Mouse (Mus musculus): ENCODE measurements around the gene Pafah1b3.
"Not testable (repeated sequence)": the region's sequence is repeated elsewhere in the genome, so short reads cannot be mapped to it uniquely, and the experiment has no call there.

Pafah1b3 gene

DNA sequence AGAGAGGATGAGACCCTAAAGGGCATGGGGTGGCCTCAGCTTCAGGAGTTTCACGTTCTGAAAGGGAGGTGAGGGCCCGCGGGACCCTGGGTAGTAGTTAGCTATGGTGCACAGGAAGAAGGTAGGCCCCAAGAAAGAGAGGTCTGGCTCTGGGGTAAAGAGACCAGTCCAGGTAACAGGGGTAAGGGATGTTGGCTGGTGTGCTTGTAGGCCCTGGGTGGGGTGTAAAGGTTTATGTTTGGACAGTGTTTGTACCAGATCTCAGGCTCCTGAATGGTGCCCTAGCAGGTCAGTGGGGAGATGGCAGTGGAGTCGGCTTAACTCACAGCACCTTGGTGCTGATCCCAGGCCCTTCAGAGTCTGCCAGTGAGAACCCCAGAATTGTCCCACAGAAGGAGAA lies 28.8 kb downstream of the Pafah1b3 start:
- no peak for DNase-seq (ENCODE audit: low read depth in 1 of 2, low spot score in 2 of 2)

DNA sequence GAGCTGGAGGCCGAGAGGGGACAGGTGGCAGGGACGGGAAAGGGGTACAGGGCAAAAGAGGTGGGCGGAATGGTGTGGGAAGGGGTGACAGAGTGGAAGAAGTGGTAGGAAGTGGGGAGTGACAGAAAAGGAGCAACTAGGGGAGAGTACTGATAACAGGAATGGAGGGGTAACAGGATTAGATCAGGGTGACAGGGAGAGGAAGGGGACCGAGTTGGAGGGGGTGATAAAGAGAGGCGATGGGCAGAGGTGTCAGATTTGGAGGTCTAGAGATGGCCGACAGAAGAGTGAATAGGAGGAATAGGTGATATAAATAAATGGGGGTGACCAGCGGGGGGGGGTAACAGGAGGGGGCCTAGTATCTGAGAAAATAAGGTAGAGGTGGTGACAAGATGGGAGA lies 29.2 kb downstream of the Pafah1b3 start:
- DNase-seq (ENCODE audit: low read depth in 1 of 2, low spot score in 2 of 2), result no peak

DNA sequence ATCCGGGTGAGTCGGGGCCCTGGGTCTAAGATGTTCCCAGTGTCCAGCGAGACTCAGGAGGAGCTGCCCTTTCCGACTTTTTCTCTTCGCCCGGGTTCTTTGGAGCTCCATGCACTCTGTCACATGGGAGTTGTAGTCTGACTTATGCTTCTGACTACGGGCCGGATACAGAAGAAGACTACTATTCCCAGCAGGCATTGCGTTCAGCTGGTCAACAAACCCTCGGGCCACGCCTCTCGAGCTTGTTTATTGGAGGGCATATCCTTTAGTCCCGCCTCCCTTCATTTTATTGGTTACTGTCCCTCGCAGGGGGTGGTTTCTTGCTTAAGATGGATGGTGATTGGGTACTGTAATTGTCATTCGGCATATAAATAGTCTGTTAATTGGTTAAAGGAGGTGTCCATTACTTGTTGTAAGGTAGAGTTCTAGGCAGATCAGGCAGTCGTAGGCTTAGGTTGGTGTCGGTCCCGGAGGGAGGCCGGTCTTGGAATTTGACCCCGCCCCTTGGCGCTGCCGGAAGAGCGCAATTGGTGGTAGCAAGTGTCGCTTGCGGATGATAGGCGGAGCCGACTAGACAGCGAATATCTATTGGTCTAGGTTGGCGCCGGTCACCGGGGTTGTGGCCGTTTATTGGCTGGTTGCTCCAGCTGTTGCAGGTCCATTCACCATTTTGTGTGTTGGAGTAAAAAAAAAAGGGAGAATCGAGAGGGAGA lies 29.9 kb downstream of the Pafah1b3 start:
- DNase-seq (ENCODE audit: low read depth in 1 of 2, low spot score in 2 of 2), result peak; percentile 97 to 98

DNA sequence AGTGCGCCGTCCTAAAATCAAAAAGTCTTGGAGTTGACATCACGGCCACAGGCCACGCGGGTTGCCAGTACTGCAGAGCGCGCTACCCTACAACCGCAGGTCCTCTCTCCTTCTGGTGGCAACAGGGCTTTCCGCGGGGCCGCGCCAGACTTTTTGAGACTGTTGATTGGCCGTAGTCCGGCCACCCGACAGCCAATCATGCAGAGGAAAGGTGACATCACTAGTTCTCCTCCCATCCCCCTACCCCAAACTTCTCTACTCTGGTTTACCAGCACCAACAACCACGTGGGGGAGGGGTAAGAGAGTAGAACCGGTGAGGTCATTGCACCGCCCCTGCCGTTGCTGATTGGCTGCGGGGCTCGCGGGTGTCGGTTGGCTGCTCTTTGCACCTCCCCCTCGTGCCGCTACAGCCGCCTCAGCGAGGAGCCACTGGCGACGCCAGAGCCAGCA lies 30.5 kb downstream of the Pafah1b3 start, which contains the start of gene Cic:
Gene Cic, plus strand, starts transcription at position 404 of the 450 bp plus-strand sequence.
- peak; percentile 99 for DNase-seq (ENCODE audit: low read depth in 1 of 2, low spot score in 2 of 2)

DNA sequence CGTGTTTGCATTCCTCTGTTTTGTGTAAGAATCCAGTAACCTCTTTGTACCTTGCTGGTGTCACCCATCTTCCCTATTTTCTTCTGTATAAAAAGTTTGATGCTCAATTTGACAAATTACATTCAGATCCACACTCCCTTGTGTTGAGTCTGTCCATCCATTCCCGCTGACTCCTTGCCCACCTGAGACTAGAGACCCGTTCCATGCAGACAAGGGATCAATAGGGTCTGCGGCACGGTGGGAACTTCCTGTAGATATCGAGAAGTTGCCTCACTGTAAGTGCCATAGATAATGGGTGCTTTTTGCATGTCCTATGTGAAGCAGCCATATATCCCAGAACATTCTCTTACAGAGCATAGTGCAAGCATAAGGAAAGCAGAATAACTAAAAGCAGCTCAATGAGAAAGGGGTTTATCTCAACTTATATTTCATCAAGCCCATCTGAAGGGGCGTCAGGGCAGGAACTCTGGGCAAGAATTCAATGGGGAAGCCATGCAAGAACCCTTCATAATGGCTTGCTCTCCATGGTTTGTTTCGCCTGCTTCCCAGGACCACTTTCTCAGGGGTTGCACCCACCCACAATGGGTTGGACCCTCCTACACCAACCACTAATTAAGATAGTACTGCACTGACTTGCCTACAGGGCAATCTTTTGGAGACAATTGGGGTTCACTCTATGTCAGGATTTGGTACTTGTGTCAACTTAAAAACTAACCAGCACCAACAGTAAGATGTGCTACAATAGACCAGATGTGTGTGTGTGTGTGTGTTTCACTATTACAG lies 31.4 kb downstream of the Pafah1b3 start:
- no peak for DNase-seq (ENCODE audit: low read depth in 1 of 2, low spot score in 2 of 2)

DNA sequence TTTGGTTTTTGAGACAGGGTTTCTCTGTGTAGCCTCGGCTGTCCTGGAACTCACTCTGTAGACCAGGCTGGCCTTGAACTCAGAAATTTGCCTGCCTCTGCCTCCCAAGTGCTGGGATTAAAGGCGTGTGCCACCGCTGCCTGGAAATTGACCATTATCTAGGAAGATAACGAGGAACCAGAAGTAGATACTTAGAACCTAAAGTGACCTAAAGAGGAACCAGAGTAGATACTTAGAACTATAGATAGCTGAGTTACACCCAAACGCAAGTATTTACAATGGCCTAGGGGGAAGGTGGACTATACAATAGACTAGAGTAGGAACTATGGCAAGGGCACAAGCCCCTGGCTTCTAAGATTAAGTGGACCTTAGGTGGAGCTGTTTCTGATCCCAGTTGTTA lies 32.0 kb downstream of the Pafah1b3 start:
- DNase-seq (ENCODE audit: low read depth in 1 of 2, low spot score in 2 of 2), result not testable (repeated sequence)

DNA sequence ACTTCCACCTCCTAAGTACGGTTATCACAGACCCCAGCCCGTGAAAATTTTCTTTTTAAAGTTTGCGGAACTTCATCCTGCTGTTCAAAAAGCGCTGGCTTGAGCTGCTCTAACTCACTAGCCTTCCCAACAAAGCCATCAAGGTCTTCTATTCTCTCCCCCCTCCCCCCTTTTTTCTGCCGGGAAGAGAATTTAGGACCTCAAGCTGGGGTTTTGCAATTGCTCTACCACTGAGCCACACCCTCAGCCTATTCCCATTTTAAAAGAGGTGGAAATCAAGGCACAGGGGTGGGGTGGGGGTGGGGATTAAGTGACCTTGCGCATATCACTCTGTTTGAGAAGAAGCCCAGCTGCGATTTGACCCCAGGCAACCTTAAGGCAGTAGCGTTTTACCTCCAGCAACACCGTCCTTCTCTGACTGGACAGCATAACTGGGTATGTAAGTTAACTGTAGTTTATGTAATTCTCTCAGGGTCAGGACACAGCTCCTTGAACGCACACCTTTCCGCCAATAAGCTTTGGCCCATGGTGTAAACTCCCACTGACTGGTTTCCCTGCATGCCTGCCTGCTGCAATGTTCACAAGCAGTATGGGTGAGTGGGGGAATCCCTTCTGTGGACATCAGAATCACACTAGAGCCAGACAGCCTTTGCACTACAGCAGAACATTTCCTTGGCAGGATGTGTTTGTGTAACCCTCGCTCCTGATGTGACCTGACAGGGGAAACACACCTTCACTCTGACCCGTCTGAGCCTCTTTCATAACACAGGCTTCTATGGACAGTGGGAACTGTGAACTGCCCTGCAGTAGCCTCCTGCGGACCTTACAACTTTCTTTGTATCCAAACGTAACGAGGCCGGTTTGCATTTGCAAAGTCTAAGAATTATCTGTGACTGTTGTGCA lies 33.6 kb downstream of the Pafah1b3 start:
- no peak for DNase-seq (ENCODE audit: low read depth in 1 of 2, low spot score in 2 of 2)

DNA sequence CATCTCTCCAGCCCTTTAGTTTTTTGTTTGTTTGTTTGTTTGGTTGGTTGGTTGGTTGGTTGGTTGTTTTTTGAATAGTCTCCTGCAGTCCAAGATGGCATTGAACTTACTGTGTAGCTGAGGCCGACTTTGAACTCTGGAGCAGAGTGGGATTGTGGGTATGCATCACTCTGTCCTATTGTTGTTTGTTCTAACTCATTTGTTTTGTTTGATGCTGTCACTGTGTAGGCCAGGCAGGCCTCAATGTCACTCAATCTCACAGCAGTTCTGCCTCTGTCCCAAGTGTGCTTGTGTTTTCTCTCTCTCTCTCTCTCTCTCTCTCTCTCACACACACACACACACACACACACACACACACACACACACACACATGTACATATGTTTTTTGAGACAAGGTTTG lies 35.9 kb downstream of the Pafah1b3 start:
- DNase-seq (ENCODE audit: low read depth in 1 of 2, low spot score in 2 of 2), result no peak

DNA sequence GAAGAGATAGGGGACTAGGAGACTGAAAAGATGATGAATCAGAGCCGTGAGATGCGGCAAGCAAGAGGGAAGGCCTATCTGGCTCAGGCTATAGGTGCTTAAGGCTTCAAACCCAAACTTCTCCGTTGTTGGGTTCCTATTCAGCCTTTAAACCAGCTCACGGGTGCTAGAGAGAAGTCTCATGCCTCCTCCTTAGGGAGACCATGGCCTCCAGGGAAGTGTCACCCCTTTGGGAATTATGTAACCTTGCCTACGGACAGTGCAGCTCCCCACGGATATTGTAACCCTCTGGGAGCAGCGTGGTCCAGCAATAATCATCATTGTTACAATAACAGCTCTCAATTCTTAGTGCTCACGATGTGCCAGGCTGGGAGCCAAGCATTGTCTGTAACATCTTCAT lies 46.0 kb downstream of the Pafah1b3 start:
- DNase-seq (ENCODE audit: low read depth in 1 of 2, low spot score in 2 of 2), result no peak

DNA sequence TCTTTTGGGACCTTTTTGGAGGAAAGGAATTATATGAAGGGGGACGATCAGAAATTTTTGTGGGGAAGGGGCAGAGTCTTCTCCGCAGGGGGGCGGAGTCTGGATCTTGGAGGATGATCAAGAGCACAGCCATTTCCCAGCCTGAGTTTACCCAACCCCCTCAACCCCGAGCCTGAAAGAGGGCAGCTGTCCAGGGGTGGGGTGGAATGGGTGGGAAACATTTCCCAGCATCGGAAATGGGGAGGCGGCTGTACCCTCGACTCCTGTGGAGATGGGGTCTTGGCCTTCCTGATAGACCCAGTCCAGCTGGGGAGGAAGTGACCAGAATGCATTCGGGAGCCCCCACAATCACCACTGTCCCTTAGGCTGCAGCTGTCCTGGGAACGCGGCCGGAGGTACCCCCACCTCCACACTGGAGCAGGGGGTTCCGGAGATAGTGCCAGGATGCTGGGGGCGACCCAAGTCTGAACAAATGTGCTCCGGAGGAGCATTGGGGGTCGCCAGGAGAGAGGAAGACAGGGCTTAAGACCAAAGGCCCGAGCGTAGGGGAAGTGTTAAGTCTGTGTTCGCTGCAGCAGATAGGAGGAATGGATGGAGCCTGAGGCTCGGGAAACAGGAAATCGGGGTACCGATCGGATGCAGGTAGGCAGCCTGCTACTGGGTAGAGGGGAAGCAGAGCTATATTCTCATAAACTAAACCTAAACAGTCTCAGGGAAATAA lies 46.6 kb downstream of the Pafah1b3 start:
- no peak for DNase-seq (ENCODE audit: low read depth in 1 of 2, low spot score in 2 of 2)

DNA sequence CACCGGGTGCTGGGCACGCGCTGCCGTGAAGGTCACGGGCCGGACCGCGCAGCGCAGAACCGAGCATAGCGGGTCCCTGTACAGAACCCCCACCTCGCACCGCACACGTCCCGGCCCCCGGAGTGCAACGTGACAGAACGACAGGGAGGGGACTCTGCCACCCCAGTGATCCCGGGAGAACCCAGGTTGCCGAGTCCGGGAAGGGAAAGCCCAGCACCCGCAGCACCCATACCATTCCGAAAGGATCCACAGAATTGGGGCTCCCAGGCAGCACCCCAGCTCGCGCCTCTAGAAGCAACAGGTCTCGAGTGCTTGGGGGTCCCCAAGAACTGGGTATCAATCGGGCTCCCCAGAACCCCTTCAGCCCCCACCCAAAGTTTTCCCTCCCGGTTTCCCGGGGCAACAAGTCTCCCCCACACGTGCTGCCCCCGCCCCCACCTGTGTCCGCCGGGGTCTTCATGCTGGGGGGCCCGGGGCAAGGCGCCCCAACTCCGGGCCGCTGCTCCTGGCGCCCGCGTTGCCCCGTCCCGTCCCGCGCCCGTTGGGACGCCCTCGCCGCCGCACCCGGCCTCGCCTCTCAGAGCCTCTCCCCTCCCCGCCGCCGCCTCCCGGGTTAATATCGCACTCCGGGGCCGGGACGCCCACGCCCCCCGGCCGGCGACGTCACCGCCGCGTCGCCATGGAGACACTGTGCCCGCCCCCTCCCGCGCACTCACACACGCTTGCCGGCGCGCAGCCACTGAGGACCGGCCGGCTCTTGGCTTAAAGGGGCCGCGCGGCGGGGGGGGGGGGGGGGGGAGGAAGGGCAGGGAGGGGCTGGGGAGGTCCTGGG lies 47.4 kb downstream of the Pafah1b3 start, which contains the start of gene Erf:
Gene Erf, minus strand, starts transcription at position 621 of the 832 bp plus-strand sequence.
- peak; percentile 69 to 90 for DNase-seq (ENCODE audit: low read depth in 1 of 2, low spot score in 2 of 2)

DNA sequence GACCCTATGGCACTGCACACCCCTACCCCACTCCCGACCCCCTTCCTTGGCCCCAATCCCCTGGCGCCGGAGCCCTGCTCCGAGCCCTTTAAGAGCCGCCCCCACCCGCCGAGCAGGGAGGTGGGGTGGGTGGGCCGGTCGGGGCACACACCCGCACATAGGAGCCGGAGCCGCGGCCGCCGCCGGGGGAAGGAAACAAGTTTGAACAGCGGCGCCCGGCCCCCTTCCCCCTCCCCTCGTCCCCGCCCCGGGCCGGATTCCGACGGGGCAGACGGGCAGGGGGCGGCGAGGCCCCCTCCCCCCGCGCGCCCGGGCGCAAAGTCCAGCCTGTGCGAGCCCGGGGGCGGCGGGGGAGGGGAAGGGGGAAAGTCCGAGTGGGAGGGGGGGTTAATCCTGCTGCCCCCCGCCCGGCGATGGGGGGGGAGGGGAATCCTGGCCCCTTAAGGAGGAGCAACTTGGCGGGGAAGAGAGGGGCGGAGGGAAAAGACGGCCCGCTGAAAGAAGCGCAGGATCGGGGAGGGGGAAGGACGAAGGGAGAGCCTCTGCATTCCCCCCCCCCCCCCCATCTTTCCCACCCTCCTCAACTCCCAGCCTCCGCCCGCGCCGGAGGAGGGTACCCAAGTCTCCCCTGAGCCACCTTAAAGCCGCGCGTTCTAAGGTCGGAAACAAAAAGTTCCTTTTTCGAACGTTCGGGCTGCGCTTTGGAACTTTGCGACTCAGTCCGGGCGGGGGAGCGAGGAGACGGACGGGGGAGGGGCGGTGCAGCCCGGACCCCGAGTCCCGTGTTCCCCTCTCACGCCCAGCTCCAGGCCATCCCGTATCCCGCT lies 48.3 kb downstream of the Pafah1b3 start:
- DNase-seq (ENCODE audit: low read depth in 1 of 2, low spot score in 2 of 2), result peak in 1 of 2 experiments; percentile 46

DNA sequence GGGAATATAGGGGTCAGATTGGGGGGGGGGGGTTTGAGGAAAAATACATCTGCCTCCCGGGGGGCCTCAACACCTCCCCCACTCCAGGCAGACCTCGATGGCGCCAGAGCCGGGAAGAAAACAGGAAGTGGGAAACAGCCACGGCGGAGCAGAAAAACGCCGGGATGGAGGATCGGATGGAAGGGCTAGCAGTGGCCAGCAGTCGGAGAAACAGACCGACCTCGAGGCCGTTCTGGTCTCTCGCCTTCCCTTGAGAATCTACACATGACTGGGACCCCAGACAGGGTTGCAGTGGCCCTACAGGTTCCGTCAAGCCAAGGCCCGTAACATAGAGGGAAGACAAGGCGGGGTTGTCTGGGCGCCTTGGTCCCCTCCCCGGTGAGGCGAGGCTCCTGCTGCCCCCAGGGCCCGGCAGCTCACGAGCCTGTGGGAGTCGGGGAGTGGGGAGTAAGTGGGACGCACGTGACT lies 48.9 kb downstream of the Pafah1b3 start:
- DNase-seq (ENCODE audit: low read depth in 1 of 2, low spot score in 2 of 2), result no peak

DNA sequence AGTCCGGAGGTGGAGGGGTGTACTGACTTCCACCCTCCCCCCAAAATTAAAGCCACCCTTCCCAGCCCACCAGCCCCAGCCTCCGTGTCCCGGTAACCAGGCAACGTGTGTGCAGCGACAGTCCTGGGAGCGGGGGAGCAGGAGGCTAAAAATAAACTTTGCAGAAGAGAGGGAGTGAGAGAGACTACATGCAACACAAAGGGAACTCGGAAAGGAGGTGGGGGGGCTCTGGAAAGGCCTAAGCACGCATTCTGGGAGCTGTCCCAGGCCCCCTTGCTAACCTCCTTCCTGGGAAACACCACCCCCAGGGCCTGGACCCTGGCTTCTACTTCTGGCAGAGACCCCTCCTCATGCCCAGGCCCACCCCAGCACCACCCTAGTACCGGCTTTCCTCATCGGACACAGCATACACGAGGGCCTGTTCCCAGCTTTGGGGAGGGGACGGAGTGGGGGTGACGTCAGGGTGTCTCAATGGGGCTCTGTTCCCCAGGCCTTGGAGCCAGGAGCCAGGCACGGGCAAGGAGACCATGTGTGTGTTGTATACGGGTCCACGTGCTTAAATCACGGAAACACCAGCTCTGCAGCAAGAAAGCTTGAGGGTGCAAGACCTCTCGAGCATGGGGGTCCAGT lies 49.7 kb downstream of the Pafah1b3 start:
- no peak for DNase-seq (ENCODE audit: low read depth in 1 of 2, low spot score in 2 of 2)

DNA sequence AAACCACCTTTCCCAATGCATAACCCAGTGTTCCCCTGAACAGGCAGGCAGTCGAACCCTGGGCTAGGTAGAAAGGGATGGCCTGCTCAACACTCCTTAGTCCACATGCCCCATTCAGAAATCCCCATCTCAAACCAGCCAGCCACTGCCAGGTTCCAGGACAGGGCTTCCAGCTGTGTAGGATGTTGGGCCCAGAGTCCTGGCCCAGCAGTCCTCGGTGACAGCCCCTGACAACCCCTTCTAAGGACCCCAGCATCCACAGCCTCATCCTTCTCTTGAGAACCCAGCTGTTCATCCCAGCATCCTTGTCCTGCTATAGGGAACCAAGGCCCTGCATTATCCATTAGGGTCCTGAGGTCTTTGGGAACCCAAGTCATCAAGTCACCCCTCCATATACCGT lies 50.3 kb downstream of the Pafah1b3 start:
- no peak for DNase-seq (ENCODE audit: low read depth in 1 of 2, low spot score in 2 of 2)

DNA sequence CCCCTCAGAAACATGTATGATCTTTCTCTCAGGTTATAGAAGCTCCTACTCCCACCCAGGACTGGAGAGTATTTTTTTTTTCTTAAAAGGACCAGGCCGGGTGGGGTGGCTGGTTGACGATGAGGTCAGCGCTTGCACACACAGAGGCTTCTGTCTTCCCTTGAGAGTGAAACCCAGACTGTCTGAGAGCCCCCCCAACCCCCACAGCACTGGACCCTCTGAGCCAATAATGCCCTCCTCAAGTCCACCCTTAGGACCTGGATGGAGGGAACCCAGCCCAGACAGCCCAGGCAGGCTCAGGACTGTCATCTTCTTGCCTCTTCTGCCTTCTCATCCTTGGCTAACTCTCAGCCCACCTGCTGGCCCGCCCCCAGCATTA lies 51.0 kb downstream of the Pafah1b3 start:
- no peak for DNase-seq (ENCODE audit: low read depth in 1 of 2, low spot score in 2 of 2)

DNA sequence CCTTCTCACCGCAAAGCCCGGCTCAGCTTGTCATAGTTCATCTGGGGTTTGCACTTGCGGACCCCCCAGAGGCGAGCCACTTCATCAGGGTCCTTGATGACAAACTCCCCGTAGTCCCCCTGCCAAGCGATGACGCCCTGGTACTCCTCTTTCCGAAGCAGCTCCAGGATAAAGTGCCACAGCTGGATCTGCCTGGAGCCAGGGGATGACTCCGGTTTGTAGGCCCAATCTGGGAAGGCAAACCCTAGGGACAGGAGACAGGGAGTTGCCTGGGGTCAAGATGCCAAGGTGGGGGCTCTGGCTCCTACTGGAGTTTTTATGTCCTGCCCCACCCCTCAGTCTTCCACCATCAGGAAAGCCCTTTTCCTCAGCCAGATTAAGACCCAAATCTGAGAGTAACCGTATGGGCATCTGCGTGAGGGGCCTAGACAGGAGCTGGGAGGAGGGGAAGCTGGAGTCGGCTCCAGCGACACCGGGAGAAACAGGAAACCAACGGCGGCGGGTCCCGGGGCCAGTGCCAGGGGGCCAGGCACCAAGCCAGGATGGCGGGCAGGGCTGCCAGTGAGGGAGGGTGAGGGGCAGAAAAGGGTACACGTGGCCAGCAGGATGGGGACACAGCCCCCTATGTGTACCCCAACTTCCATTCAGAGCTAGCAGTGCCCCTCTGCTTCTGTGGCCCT lies 51.6 kb downstream of the Pafah1b3 start:
- DNase-seq (ENCODE audit: low read depth in 1 of 2, low spot score in 2 of 2), result no peak
